Mouse (Mus musculus) cortical plate, adult 2 months (tissue): ENCODE data around the gene Nxph4. TPM values are rescaled to one million over a fixed set of nuclear protein-coding genes. Genes with fewer than 3 reads are reported as not detected.

ENCODE experiments used
- H3K27ac ChIP-seq: fragments of 200-500 bp; 2 replicates; pipeline ENCODE4 v1.5.1; 2012; ENCODE audit warnings: low read length, control low read depth, inconsistent platforms; ENCODE audit not compliant: insufficient read depth
- H3K4me1 ChIP-seq: fragments of 200-500 bp; 2 replicates; pipeline ENCODE4 v1.6.1; 2011; ENCODE audit warnings: low read length; ENCODE audit not compliant: control insufficient read depth, insufficient read depth
- H3K4me3 ChIP-seq: fragments of 200-500 bp; 2 replicates; pipeline ENCODE4 v1.5.1; 2011; ENCODE audit warnings: mild to moderate bottlenecking, low read length, control low read depth; ENCODE audit not compliant: insufficient read depth
- CTCF ChIP-seq: fragments of 200-500 bp; IDR thresholded peaks from 2 replicates; pipeline ENCODE4 v1.5.1; 2011; ENCODE audit warnings: mild to moderate bottlenecking, control low read depth, low read length; ENCODE audit not compliant: insufficient read depth; ENCODE audit errors: extremely low read depth
- POLR2A ChIP-seq: fragments of 200-500 bp; IDR thresholded peaks from 2 replicates; pipeline ENCODE4 v1.6.1; 2011; ENCODE audit warnings: mild to moderate bottlenecking, low read length, control low read depth; ENCODE audit not compliant: insufficient read depth; ENCODE audit errors: extremely low read depth
- polyA plus RNA-seq: library from polyadenylated mRNA; depleted of rRNA; stranded (reverse); fragments of >200 nt; gene quantifications from 2 replicates; pipeline ENCODE4 v1.2.3, GENCODE M21; 2012

The Nxph4 gene
- polyA plus RNA-seq, 1 experiment: 3.0 TPM

GRCm38 (mm10) chr10:127530945-127531344 lies 3.4 kb downstream of the Nxph4 start:
- no peak overlapping the region for H3K27ac ChIP-seq
- no peak overlapping the region for H3K4me3 ChIP-seq
- TF ChIP-seq POLR2A (no peak), CTCF (no peak)
- peaks cover 2% of the 10 kb centered on the region; the same call in 1 of the 2 replicates for H3K4me1 ChIP-seq

GRCm38 (mm10) chr10:127527481-127527880 lies 6.9 kb downstream of the Nxph4 start:
- H3K27ac ChIP-seq: no peak overlapping the region
- TF ChIP-seq CTCF (no peak), POLR2A (no peak)
- H3K4me1 ChIP-seq: no peaks in the 10 kb centered on the region
- no peak overlapping the region for H3K4me3 ChIP-seq

GRCm38 (mm10) chr10:127526681-127527080 lies 7.7 kb downstream of the Nxph4 start:
- TF ChIP-seq POLR2A: no peak
- Histone ChIP-seq H3K4me1 (peaks cover 1% of the 10 kb centered on the region; the same call in 1 of the 2 replicates), H3K27ac (no peak overlapping the region), H3K4me3 (no peak overlapping the region)

DNA sequence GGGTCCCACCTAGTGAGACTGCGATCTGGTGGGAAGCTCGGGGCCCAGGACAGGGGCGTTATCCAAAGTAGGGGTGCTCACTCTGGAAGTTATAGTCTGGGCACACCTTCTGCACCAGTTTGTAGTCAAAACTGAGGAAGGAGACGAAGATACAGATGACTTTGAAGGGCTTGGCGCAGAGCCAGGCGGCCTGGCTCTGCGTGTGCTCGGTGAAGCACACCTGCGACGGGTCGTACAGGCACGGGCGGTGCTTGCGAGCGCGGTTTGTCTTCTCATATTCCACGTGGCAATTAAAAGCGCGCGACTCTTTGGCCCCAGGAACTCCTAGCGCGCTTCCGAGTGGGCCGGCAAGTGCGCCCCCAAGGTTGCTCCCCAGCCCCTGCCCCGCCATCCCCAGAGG lies 8.3 kb downstream of the Nxph4 start:
- Histone ChIP-seq H3K4me3 (no peak overlapping the region), H3K27ac (no peak overlapping the region), H3K4me1 (peaks cover 3% of the 10 kb centered on the region; the same call in 1 of the 2 replicates)
- TF ChIP-seq CTCF (no peak), POLR2A (no peak)

GRCm38 (mm10) chr10:127524646-127525255 lies 9.6 kb downstream of the Nxph4 start:
- Histone ChIP-seq H3K27ac (no peak overlapping the region), H3K4me3 (no peak overlapping the region), H3K4me1 (peaks cover 3% of the 10 kb centered on the region; the same call in 1 of the 2 replicates)
- no peak for TF ChIP-seq POLR2A
- no peak for TF ChIP-seq CTCF

DNA sequence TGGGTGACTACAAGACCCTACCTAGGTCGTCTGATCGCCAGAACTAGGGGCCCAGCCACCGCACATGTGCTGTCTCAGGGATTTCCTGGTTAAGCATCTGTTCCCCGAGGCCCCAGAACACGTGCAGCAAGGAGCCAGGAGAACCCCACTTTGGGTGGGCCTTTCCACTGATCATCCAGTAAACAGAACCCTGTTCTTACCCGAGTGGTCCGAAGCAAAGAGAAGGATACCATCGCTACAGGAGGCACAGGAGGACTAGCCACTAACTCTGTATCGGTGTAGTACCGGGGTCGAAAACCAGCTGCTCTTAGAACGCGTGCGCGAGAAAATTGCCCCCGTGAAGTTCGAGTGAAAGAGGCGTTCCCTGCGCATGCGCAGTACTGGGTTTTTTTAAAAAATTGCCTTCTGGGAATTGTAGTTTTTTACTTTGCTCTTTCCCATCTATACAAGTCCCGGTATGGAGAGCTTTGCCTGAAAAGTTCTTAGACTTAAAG lies 12.2 kb downstream of the Nxph4 start, which contains the start of gene Shmt2:
Shmt2 (minus strand) TSS at position 357 of the 494 bp plus-strand sequence.
- H3K4me1 ChIP-seq: peaks cover 3% of the 10 kb centered on the region; the same call in 1 of the 2 replicates
- no peak within 1 kb of the TSS for H3K27ac ChIP-seq
- TF ChIP-seq POLR2A: peak; percentile 67; the same call in 1 of the 2 replicates
- no peak for TF ChIP-seq CTCF
- peak within 1 kb of the TSS; percentile 51 for H3K4me3 ChIP-seq

- Histone ChIP-seq H3K4me3 (peak overlapping the region; percentile 51), H3K4me1 (peaks cover 3% of the 10 kb centered on the region; the same call in 1 of the 2 replicates), H3K27ac (no peak overlapping the region)
- TF ChIP-seq POLR2A (no peak), CTCF (no peak)
Observed at GRCm38 (mm10) chr10:127521611-127522080, 12.7 kb downstream of the Nxph4 start.

DNA sequence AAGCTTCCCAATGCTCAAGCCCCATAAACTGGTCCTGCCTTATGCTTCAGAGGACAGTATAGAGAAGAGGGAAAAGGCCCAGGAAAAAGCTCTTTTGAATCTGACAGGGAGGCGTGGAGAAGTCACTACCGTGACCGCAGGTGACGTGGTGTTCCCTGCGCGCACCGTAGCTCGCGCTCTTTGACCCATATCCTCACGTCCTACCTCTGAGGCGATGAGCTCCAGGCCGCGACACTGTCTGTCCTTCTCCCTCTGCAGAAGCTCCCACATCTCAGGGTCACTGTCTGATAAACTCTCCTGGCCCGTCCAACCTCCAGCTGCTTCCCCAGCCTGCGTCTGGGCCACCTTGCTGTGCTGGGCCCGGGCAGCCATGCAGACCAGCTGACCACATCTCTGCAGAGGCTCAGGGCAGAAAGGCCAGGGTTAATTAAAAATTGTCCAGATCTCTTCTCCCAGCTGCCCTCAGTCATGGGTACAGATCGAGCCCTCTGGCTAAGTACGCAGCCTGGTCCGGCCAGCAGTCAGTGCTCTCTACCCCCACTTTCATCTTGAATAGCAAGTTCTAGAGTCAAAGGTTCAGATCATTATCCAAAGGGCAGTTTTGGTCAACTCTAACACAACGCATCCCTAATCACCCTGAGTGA lies 13.5 kb downstream of the Nxph4 start:
- Histone ChIP-seq H3K4me3 (no peak overlapping the region), H3K27ac (no peak overlapping the region), H3K4me1 (peaks cover 3% of the 10 kb centered on the region; the same call in 1 of the 2 replicates)
- no peak for TF ChIP-seq POLR2A

DNA sequence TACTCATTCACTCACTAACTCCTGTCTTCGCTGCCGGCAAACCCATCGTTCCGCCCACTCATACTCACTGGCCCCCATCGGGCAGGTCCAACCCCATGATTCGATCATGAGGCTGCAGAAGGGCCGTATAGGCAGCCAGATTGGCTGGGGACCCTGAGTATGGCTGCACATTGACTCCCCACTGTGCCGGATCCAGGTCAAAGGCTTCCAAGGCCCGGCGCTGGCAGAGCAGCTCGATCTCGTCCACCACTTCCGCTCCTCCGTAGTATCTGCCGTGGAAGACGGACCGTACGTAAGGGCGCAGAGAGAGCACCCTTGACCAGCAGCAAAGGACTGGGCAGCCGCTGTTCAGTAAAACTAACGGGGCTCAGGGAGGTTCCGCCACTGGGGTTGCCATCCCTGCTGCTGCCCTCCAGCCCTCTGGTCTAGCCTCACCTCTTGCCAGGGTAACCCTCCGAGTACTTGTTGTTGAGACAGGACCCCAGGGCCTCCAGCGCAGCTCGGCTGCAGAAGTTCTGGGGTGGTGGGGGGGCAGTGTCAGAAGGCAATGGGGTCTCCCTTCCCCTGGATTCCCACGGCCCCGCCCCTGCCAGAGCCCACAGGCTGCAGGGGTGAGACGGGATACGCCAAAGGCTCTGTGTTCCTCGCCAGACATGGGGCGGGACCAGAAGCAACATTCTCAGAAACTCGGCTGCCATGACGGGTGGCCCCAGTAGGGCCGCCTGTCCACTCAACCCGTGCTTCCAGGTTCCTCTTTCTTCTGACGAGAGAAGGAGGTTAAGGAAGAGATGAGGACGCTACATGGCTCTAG lies 14.3 kb downstream of the Nxph4 start:
- Histone ChIP-seq H3K4me1 (peaks cover 3% of the 10 kb centered on the region; the same call in 1 of the 2 replicates), H3K4me3 (no peak overlapping the region), H3K27ac (no peak overlapping the region)
- TF ChIP-seq POLR2A (no peak), CTCF (no peak)

GRCm38 (mm10) chr10:127519041-127519701 lies 15.2 kb downstream of the Nxph4 start:
- H3K4me1 ChIP-seq: peaks cover 3% of the 10 kb centered on the region; the same call in 1 of the 2 replicates
- TF ChIP-seq POLR2A (no peak), CTCF (no peak)
- H3K27ac ChIP-seq: no peak overlapping the region
- H3K4me3 ChIP-seq: no peak overlapping the region
